Mouse (Mus musculus): ENCODE measurements at regions not wholly inside any gene's neighbourhood (a gene's known extent, or its start where the extent isn't known, plus 50 kb on each side); places are given as distances from the start of the nearest gene placed in this dataset.

- TF ChIP-seq CTCF (conservative IDR thresholded peaks at IDR 0.05; ENCODE audit: low read length) (no peak), NANOG (IDR thresholded peaks at IDR 0.05; ENCODE audit: borderline replicate concordance, low read length) (no peak)
Measured at GRCm38 (mm10) chr10:96202871-96203270, 66.5 kb downstream of the Gm5426 start.
